Mouse (Mus musculus): ENCODE measurements at regions not wholly inside any gene's neighbourhood (a gene's known extent, or its start where the extent isn't known, plus 50 kb on each side); places are given as distances from the start of the nearest gene placed in this dataset.

DNA sequence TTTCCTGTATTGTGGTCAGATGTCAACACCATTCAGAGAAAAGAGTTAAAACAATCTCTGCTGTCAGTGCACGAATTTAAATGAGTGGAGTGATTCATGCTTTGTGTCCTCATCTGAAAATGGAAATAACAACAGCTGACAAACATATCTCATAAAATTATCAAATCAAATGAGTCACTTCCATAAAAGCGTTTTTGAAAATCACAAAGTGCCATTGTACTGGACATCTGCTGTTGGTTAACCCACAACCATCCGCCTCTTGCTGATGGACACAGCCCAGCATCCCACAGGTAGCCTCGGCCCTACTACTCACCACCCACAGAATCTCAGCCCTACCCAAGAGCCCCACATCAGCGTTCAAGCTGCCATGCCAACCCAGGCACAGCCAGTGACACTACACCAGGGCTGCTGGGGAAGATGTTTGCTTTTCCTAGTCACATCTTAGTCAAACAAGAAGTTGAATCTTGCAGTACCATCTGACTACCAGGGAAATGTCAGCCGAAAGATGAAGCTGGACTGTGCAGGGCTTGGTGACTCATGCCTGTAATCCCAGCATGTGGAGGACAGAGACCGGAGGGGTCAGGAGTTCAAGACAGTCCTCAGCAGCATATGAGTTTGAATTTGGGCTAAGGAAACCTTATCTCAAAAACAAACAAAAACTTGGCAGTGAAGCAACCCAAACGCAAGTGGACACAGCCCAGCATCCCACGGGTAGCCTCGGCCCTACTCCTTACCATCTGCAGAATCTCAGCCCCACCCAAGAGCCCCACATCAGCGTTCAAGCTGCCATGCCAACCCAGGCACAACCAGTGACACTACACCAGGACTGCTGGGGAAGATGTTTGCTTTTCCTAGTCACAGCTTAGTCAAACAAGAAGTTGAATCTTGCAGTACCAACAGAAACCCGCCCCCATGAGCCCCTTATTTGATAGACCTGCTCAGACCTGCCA, 131.9 kb upstream of the Noct start:
- WGBS: 54% methylated on average over 12 of the region's 12 CpGs
- Histone ChIP-seq H3K4me1 (ENCODE audit: control insufficient read depth, insufficient read depth, low read length) (peaks cover 9% of the 10 kb centered on the region; the same call in 1 of the 2 replicates), H3K9me3 (ENCODE audit: control insufficient read depth, low read length) (no peaks in the 10 kb centered on the region), H3K4me3 (ENCODE audit: low read length) (no peak overlapping the region), H3K36me3 (ENCODE audit: control insufficient read depth, insufficient read depth, low read length) (no peaks in the 10 kb centered on the region), H3K9ac (ENCODE audit: low read depth, low read length) (no peak overlapping the region), H3K27me3 (ENCODE audit: control insufficient read depth, insufficient read depth, low read length) (no peaks in the 10 kb centered on the region), H3K27ac (ENCODE audit: low read depth, low read length) (peak overlapping the region; percentile 24; the same call in 1 of the 2 replicates), H3K4me2 (replicated peaks; ENCODE audit: low read depth, low read length) (no peak overlapping the region)
- ATAC-seq (ENCODE audit: low FRiP score, low TSS enrichment): peak; percentile 71; the same call in 1 of the 2 replicates

DNA sequence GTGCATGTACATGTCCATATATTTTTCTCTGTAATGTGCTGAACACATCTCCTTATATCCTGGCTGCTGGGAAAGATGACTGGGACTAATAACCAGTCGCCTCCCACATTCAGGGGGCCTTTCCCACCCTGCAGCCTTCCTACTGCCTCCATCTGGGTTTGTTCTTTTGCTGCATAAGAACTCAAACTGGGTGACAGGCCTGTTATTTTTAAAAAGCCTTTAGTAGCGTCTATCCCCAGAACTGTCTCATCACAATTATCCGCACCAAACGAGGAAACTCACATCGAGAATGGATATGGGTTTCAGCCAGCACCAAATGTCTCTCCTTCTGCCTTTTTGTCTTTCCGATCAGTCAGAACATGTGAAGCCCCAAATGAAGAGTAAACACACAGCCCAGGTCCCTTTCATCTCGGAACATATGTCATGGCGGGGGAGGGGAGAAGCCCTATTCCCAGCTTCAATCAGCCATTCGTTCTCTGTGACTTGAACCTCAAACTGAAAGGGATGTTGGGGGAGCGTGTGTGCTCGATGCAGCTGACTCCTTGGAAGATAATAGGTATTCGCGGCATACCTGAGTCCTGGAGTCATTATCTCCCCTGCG, 128.3 kb upstream of the Noct start:
- H3K9ac ChIP-seq (ENCODE audit: low read depth, low read length): no peak overlapping the region
- H3K4me2 ChIP-seq (replicated peaks; ENCODE audit: low read depth, low read length): no peak overlapping the region
- no peak overlapping the region for H3K4me3 ChIP-seq (ENCODE audit: low read length)
- WGBS: 28% methylated on average over 14 of the region's 14 CpGs
- no peak for ATAC-seq (ENCODE audit: low FRiP score, low TSS enrichment)
- H3K27ac ChIP-seq (ENCODE audit: low read depth, low read length): no peak overlapping the region
- peaks cover 9% of the 10 kb centered on the region; the same call in 1 of the 2 replicates for H3K4me1 ChIP-seq (ENCODE audit: control insufficient read depth, insufficient read depth, low read length)
- peaks cover 4% of the 10 kb centered on the region; the same call in 1 of the 2 replicates for H3K9me3 ChIP-seq (ENCODE audit: control insufficient read depth, low read length)
- H3K36me3 ChIP-seq (ENCODE audit: control insufficient read depth, insufficient read depth, low read length): no peaks in the 10 kb centered on the region
- H3K27me3 ChIP-seq (ENCODE audit: control insufficient read depth, insufficient read depth, low read length): no peaks in the 10 kb centered on the region

DNA sequence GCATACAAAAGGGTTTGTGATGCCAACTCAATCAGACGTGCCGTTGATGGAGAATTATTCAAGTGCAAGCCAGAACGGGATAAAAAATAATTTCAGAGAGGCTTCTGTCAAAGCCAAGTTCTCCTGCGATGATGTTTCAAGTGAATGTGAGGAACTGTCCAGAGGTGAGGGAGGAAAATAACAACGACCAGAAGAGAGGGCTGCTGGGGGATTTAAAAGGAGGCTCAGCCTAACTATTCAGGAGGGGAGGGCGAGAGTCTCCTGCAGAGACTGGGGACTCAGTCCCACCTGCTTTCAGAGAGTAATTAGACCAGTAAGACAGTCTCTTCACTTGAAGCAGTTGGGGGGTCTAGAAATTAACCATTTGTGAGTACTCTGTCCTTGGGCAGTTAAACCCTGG, 127.7 kb upstream of the Noct start:
- Histone ChIP-seq H3K4me3 (ENCODE audit: low read length) (no peak overlapping the region), H3K27me3 (ENCODE audit: control insufficient read depth, insufficient read depth, low read length) (no peaks in the 10 kb centered on the region), H3K4me1 (ENCODE audit: control insufficient read depth, insufficient read depth, low read length) (peaks cover 9% of the 10 kb centered on the region; the same call in 1 of the 2 replicates), H3K27ac (ENCODE audit: low read depth, low read length) (no peak overlapping the region), H3K36me3 (ENCODE audit: control insufficient read depth, insufficient read depth, low read length) (no peaks in the 10 kb centered on the region), H3K9me3 (ENCODE audit: control insufficient read depth, low read length) (peaks cover 4% of the 10 kb centered on the region; the same call in 1 of the 2 replicates), H3K9ac (ENCODE audit: low read depth, low read length) (no peak overlapping the region), H3K4me2 (replicated peaks; ENCODE audit: low read depth, low read length) (no peak overlapping the region)
- ATAC-seq (ENCODE audit: low FRiP score, low TSS enrichment): no peak
- WGBS: 45% methylated on average over 6 of the region's 6 CpGs

DNA sequence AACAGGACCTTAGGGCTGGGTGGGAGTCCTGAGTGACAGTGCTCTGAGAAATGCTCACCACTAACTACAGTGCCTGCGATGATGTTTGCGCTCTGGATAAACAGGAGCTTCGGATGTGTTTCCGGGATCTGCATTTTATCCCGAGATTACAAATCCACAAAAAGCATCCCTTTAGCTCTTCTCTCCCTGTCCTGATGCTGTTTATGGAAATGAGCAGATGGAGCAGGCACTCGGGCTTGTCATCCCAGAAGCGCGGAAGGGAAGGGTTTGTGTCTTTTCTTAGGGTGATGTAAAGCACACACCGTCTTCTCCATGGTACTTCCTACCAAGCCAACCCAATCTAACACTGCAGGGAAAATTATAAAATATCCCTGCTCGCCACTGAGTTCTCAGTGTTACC, 126.9 kb upstream of the Noct start:
- no peaks in the 10 kb centered on the region for H3K36me3 ChIP-seq (ENCODE audit: control insufficient read depth, insufficient read depth, low read length)
- WGBS: 89% methylated on average over 10 of the region's 10 CpGs
- H3K4me3 ChIP-seq (ENCODE audit: low read length): no peak overlapping the region
- H3K9ac ChIP-seq (ENCODE audit: low read depth, low read length): no peak overlapping the region
- H3K4me1 ChIP-seq (ENCODE audit: control insufficient read depth, insufficient read depth, low read length): peaks cover 7% of the 10 kb centered on the region; the same call in 1 of the 2 replicates
- peaks cover 4% of the 10 kb centered on the region; the same call in 1 of the 2 replicates for H3K9me3 ChIP-seq (ENCODE audit: control insufficient read depth, low read length)
- H3K4me2 ChIP-seq (replicated peaks; ENCODE audit: low read depth, low read length): no peak overlapping the region
- no peaks in the 10 kb centered on the region for H3K27me3 ChIP-seq (ENCODE audit: control insufficient read depth, insufficient read depth, low read length)
- no peak overlapping the region for H3K27ac ChIP-seq (ENCODE audit: low read depth, low read length)
- ATAC-seq (ENCODE audit: low FRiP score, low TSS enrichment): no peak

DNA sequence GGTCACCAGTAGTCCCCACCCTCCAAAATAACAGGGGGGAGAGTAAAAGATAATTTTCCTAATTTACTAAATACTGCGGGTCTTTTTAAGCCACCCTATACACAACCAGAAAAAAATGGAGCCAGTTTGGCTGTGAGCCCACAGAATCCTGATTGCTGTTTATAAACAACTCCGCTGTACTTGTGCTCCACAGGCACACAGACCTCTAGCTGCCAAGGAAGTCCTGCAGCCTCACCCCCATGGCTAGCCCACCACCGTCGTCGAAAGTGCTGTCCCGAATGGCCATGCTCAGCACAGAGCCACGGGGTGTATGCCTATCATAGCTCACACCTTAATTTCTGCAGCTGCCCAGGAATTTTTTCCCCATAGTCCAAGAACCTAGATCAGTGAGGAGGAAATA, 124.3 kb upstream of the Noct start:
- Histone ChIP-seq H3K27ac (ENCODE audit: low read depth, low read length) (no peak overlapping the region), H3K9ac (ENCODE audit: low read depth, low read length) (no peak overlapping the region), H3K36me3 (ENCODE audit: control insufficient read depth, insufficient read depth, low read length) (no peaks in the 10 kb centered on the region), H3K4me2 (replicated peaks; ENCODE audit: low read depth, low read length) (no peak overlapping the region), H3K4me1 (ENCODE audit: control insufficient read depth, insufficient read depth, low read length) (peaks cover 6% of the 10 kb centered on the region; the same call in 1 of the 2 replicates), H3K4me3 (ENCODE audit: low read length) (no peak overlapping the region), H3K27me3 (ENCODE audit: control insufficient read depth, insufficient read depth, low read length) (no peaks in the 10 kb centered on the region), H3K9me3 (ENCODE audit: control insufficient read depth, low read length) (peaks cover 4% of the 10 kb centered on the region; the same call in 1 of the 2 replicates)
- 86% methylated on average over 7 of the region's 7 CpGs for WGBS
- ATAC-seq (ENCODE audit: low FRiP score, low TSS enrichment): no peak

DNA sequence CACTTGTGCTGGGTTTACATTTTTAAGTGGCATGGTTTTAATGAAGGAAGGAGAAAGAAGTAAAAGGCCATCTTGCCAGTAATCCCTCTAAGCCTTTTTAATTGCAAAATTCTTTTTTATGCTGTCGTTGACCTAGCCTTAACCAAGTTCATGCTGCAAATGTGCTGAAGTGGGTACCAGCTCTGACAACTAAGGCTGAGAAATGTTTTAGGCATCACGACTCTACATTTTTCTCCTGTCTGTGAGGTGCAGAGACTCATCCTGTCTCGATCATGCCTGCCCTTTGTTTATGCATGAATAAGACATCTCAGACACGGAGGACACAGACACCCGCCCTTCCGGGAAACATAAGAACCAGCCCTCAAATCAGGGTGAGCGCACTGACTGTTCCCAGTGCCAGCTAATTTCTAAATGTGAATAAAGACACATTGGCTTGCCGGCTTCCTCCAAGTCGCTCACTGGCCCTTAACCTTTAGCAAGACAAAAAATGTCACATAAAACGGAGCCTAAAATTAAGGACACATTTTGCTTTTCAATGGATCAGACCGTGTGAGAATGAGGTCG, 115.5 kb upstream of the Noct start:
- Histone ChIP-seq H3K4me1 (ENCODE audit: control insufficient read depth, insufficient read depth, low read length) (no peaks in the 10 kb centered on the region), H3K4me3 (ENCODE audit: low read length) (no peak overlapping the region), H3K27ac (ENCODE audit: low read depth, low read length) (no peak overlapping the region), H3K36me3 (ENCODE audit: control insufficient read depth, insufficient read depth, low read length) (no peaks in the 10 kb centered on the region), H3K4me2 (replicated peaks; ENCODE audit: low read depth, low read length) (no peak overlapping the region), H3K27me3 (ENCODE audit: control insufficient read depth, insufficient read depth, low read length) (no peaks in the 10 kb centered on the region), H3K9me3 (ENCODE audit: control insufficient read depth, low read length) (no peaks in the 10 kb centered on the region), H3K9ac (ENCODE audit: low read depth, low read length) (no peak overlapping the region)
- ATAC-seq (ENCODE audit: low FRiP score, low TSS enrichment): no peak
- 57% methylated on average over 12 of the region's 12 CpGs for WGBS

DNA sequence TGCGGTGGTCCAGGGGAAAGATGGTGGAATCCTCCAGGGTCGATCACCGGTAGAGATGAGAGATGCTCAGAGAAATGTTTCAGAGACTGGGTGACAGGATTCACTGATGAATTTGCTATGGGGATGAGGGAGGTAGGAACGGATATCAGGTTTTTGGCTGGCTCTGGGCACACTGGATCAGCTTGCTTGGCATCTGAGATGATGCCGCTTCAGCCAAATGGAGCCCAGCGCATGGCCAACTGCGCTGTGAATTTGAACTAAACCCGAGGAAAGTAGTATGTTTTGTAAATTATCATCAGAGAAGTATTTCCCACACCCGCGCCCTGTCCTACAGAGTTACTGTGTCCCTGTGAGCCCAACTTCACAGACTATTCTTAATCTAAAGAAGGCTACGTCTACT, 113.0 kb upstream of the Noct start:
- Histone ChIP-seq H3K4me3 (ENCODE audit: low read length) (no peak overlapping the region), H3K4me2 (replicated peaks; ENCODE audit: low read depth, low read length) (no peak overlapping the region), H3K36me3 (ENCODE audit: control insufficient read depth, insufficient read depth, low read length) (no peaks in the 10 kb centered on the region), H3K27me3 (ENCODE audit: control insufficient read depth, insufficient read depth, low read length) (no peaks in the 10 kb centered on the region), H3K27ac (ENCODE audit: low read depth, low read length) (no peak overlapping the region), H3K9me3 (ENCODE audit: control insufficient read depth, low read length) (no peaks in the 10 kb centered on the region), H3K9ac (ENCODE audit: low read depth, low read length) (no peak overlapping the region), H3K4me1 (ENCODE audit: control insufficient read depth, insufficient read depth, low read length) (no peaks in the 10 kb centered on the region)
- 95% methylated on average over 11 of the region's 11 CpGs for WGBS
- ATAC-seq (ENCODE audit: low FRiP score, low TSS enrichment): no peak

DNA sequence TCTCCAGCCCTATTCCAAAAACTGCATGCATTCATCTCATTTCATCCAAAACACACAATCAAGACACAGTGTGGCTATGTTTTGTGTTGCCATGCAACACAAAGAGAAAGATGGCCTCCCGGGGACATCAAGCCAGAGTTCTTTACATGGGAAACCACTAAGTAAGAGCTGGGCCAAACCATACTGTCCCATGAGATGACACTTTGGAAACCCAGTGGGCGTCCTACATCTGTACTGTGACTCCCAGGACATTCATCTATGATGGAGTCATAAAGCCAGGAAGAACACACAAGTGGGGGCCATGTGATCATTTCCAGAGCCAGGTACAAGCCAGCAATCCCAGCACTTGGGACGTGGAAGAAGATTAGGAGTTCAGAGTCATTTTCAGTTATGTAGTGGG, 111.9 kb upstream of the Noct start:
- Histone ChIP-seq H3K27me3 (ENCODE audit: control insufficient read depth, insufficient read depth, low read length) (no peaks in the 10 kb centered on the region), H3K27ac (ENCODE audit: low read depth, low read length) (no peak overlapping the region), H3K4me2 (replicated peaks; ENCODE audit: low read depth, low read length) (no peak overlapping the region), H3K4me1 (ENCODE audit: control insufficient read depth, insufficient read depth, low read length) (no peaks in the 10 kb centered on the region), H3K4me3 (ENCODE audit: low read length) (no peak overlapping the region), H3K9ac (ENCODE audit: low read depth, low read length) (no peak overlapping the region), H3K36me3 (ENCODE audit: control insufficient read depth, insufficient read depth, low read length) (no peaks in the 10 kb centered on the region), H3K9me3 (ENCODE audit: control insufficient read depth, low read length) (no peaks in the 10 kb centered on the region)
- WGBS: 94% methylated on average over 3 of the region's 3 CpGs
- no peak for ATAC-seq (ENCODE audit: low FRiP score, low TSS enrichment)

DNA sequence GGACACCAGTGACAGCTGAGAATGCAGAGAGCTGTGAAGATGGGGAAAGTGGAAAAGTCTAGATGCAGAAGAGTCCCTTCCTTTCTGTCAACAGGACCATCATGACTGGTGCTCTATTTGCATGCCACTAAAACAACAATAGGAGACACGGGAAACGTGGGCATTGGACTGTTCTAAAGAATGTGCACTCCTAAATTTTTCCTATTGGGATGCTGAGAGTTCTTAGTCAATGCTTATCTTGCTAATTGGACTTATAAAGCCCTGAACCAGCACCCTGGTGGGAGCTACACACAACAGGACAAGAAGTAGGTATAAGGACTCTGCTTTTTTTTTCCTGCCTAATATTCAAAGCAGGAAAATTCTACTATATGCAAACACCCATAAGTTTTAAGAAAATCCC, 108.3 kb upstream of the Noct start:
- WGBS: 74% methylated on average over 2 of the region's 2 CpGs
- H3K27ac ChIP-seq (ENCODE audit: low read depth, low read length): no peak overlapping the region
- H3K36me3 ChIP-seq (ENCODE audit: control insufficient read depth, insufficient read depth, low read length): no peaks in the 10 kb centered on the region
- no peak overlapping the region for H3K4me3 ChIP-seq (ENCODE audit: low read length)
- no peaks in the 10 kb centered on the region for H3K27me3 ChIP-seq (ENCODE audit: control insufficient read depth, insufficient read depth, low read length)
- no peak overlapping the region for H3K4me2 ChIP-seq (replicated peaks; ENCODE audit: low read depth, low read length)
- no peaks in the 10 kb centered on the region for H3K9me3 ChIP-seq (ENCODE audit: control insufficient read depth, low read length)
- ATAC-seq (ENCODE audit: low FRiP score, low TSS enrichment): no peak
- no peaks in the 10 kb centered on the region for H3K4me1 ChIP-seq (ENCODE audit: control insufficient read depth, insufficient read depth, low read length)
- no peak overlapping the region for H3K9ac ChIP-seq (ENCODE audit: low read depth, low read length)

All from kidney, embryonic 14.5 days (tissue).